Mouse (Mus musculus) ES-E14 (cell line): ENCODE measurements around the gene Eya3. TPM values are rescaled to one million over a fixed set of nuclear protein-coding genes. Genes with fewer than 3 reads are reported as not detected.

ENCODE experiments used
- DNase-seq: peaks from one replicate; pipeline ENCODE4 v3.0.0-alpha.2; 2013; ENCODE audit warnings: low read depth, low spot score
- H3K27ac ChIP-seq: 2 replicates; pipeline ENCODE4 v1.5.1; 2012; ENCODE audit warnings: low read depth, mild to moderate bottlenecking, low read length, moderate library complexity, mixed read lengths; ENCODE audit not compliant: poor library complexity, insufficient read depth, severe bottlenecking
- H3K36me3 ChIP-seq: 2 replicates; pipeline ENCODE4 v1.6.1; 2012; ENCODE audit warnings: mild to moderate bottlenecking, low read length, moderate library complexity, mixed read lengths; ENCODE audit not compliant: control insufficient read depth, poor library complexity, insufficient read depth, severe bottlenecking
- H3K4me1 ChIP-seq, 2 experiments: fragments of 150-350 bp in 1 of 2; sonication (generic) in 1 of 2; 2 replicates each; pipeline ENCODE4 v1.6.1; 2012; ENCODE audit warnings: low read length in 2 of 2, mild to moderate bottlenecking in 1 of 2, mixed read lengths in 1 of 2; ENCODE audit not compliant: control insufficient read depth in 2 of 2, insufficient read depth in 2 of 2, poor library complexity in 1 of 2
- H3K4me3 ChIP-seq, 2 experiments: fragments of 150-350 bp in 1 of 2; sonication (generic) in 1 of 2; 2 replicates each; pipeline ENCODE4 v1.5.1; 2012; ENCODE audit warnings: low read length in 2 of 2, low read depth in 1 of 2, mild to moderate bottlenecking in 1 of 2, mixed read lengths in 1 of 2; ENCODE audit not compliant: insufficient read depth in 1 of 2, poor library complexity in 1 of 2, severe bottlenecking in 1 of 2
- H3K9ac ChIP-seq: 2 replicates; pipeline ENCODE4 v1.6.1; 2012; ENCODE audit warnings: low read depth, mild to moderate bottlenecking, low read length, mixed read lengths; ENCODE audit not compliant: poor library complexity, insufficient read depth, severe bottlenecking
- H3K9me3 ChIP-seq: fragments of 150-350 bp; sonication (generic); 2 replicates; pipeline ENCODE4 v1.6.1; 2012; ENCODE audit warnings: low read depth, mild to moderate bottlenecking, low read length; ENCODE audit not compliant: control insufficient read depth, insufficient read depth
- CHD2 ChIP-seq: IDR thresholded peaks from 2 replicates; pipeline ENCODE4 v1.6.1; 2014; ENCODE audit warnings: mild to moderate bottlenecking, low read depth, low read length, inconsistent platforms
- HCFC1 ChIP-seq: IDR thresholded peaks from 2 replicates; pipeline ENCODE4 v1.6.1; 2012; ENCODE audit warnings: low read length, inconsistent platforms, borderline replicate concordance; ENCODE audit not compliant: insufficient read depth
- MAFK ChIP-seq: IDR thresholded peaks from 2 replicates; pipeline ENCODE4 v1.6.1; 2014; ENCODE audit warnings: mild to moderate bottlenecking, low read depth, low read length, inconsistent platforms; ENCODE audit not compliant: insufficient read depth
- ZC3H11A ChIP-seq: IDR thresholded peaks from 2 replicates; pipeline ENCODE4 v1.6.1; 2012; ENCODE audit warnings: low read depth, mild to moderate bottlenecking, inconsistent platforms, low read length, borderline replicate concordance
- ZNF384 ChIP-seq: IDR thresholded peaks from 2 replicates; pipeline ENCODE4 v1.6.1; 2012; ENCODE audit warnings: low read depth, low read length, inconsistent platforms
- in situ Hi-C, 2 experiments: fragments of 600-800 bp; cut with MboI; formaldehyde crosslinking; loops; one replicate each; pipeline ENCODE4 v1.15.1; 2025; ENCODE audit warnings: low sequenced_read_pairs in 2 of 2, inconsistent platforms in 1 of 2; ENCODE audit not compliant: unreplicated experiment in 2 of 2
- total RNA-seq: library from RNA; depleted of rRNA; stranded (reverse); fragments of 300-350 nt; gene quantifications from 2 replicates; pipeline ENCODE4 v1.2.3, GENCODE M21; 2012

Eya3 gene
- total RNA-seq, 1 experiment: 31.9 TPM

- Histone ChIP-seq H3K9me3 (no peaks in the 10 kb centered on the region), H3K4me3 (no peak overlapping the region), H3K36me3 (peaks cover 33% of the 10 kb centered on the region), H3K27ac (no peak overlapping the region), H3K4me1 (no peaks in the 10 kb centered on the region), H3K9ac (no peak overlapping the region)
- TF ChIP-seq ZC3H11A (no peak), HCFC1 (no peak), ZNF384 (no peak), MAFK (no peak), CHD2 (no peak)
- in situ Hi-C loops: no loop called here
- no peak for DNase-seq
Measured at GRCm38 (mm10) chr4:132718251-132718650, 79.5 kb downstream of the Eya3 start.

- H3K27ac ChIP-seq: no peak overlapping the region
- H3K4me1 ChIP-seq: peaks cover 2 to 8% of the 10 kb centered on the region in 2 experiments; a peak in 2 of 4 replicates
- in situ Hi-C loops: no loop called here
- H3K4me3 ChIP-seq: no peak overlapping the region
- peaks cover 3% of the 10 kb centered on the region; the same call in 1 of the 2 replicates for H3K36me3 ChIP-seq
- TF ChIP-seq CHD2 (no peak), MAFK (no peak), ZNF384 (no peak), ZC3H11A (no peak), HCFC1 (no peak)
- H3K9ac ChIP-seq: no peak overlapping the region
- no peak for DNase-seq
- H3K9me3 ChIP-seq: no peaks in the 10 kb centered on the region
Measured at GRCm38 (mm10) chr4:132728233-132728632, 89.4 kb downstream of the Eya3 start.

GRCm38 (mm10) chr4:132731616-132732015 is 92.8 kb downstream of the Eya3 start:
- no peak for DNase-seq
- H3K36me3 ChIP-seq: no peaks in the 10 kb centered on the region
- in situ Hi-C loops: no loop called here
- no peaks in the 10 kb centered on the region for H3K9me3 ChIP-seq
- TF ChIP-seq ZNF384 (no peak), CHD2 (no peak), ZC3H11A (no peak)
- H3K4me3 ChIP-seq: peak overlapping the region; percentile 65 to 75
- H3K4me1 ChIP-seq: peaks cover 6 to 17% of the 10 kb centered on the region in 2 experiments; a peak in 3 of 4 replicates
- no peak overlapping the region for H3K27ac ChIP-seq
- peak overlapping the region; percentile 54; the same call in 1 of the 2 replicates for H3K9ac ChIP-seq

- TF ChIP-seq ZC3H11A: 0 out of 2 replicates have a peak, but pooled peaks have one; percentile 2
- no peak for TF ChIP-seq CHD2
- H3K9me3 ChIP-seq: no peaks in the 10 kb centered on the region
- peak; percentile 86 for DNase-seq
- peaks cover 6 to 17% of the 10 kb centered on the region in 2 experiments; a peak in 3 of 4 replicates for H3K4me1 ChIP-seq
- peak within 1 kb of the TSS; percentile 75 for H3K9ac ChIP-seq
- no peaks in the 10 kb centered on the region for H3K36me3 ChIP-seq
- H3K27ac ChIP-seq: peak within 1 kb of the TSS; percentile 8; the same call in 1 of the 2 replicates
- H3K4me3 ChIP-seq: peak within 1 kb of the TSS; percentile 70 to 75
- in situ Hi-C loops: no loop called here
Measured at GRCm38 (mm10) chr4:132732148-132732684, 93.4 kb downstream of the Eya3 start, which contains the start of gene Xkr8. Gene Xkr8, minus strand, starts transcription at chr4:132732546.
